18 mouse cellular contexts compared by ENCODE assay signal in the genomic region with DNA sequence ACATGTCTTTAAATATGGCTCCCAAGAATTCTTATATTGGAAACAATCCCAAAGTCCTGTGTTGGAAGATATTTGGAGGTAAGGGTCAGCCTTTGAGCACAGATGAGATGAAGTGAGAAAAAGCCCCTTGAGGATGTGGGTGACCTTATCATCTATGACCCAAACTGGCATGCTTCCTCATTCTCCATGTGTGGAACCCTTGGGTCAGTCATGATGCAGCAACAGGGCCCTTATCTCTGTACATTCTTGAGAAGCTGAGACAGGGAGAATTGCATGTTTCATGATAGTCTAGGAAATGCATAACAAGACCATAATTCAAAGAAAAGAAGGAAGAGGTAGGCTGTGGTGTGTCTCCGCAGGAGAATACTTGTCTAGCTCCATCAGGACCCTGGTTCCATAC.
"Had no signal": no experiment of that assay in that cellular context is flagged by ENCODE, and none has a peak within 500 bp of the region (broad histone marks: within the 10 kb centered on the region; RNA-seq: fewer than 3 reads in every experiment).

No protein-coding gene starts in this region.

- ATAC-seq: intestine, embryonic 16.5 days; lung, postnatal 0 days; midbrain, embryonic 15.5 days had no signal

- H3K4me3 ChIP-seq: kidney, embryonic 15.5 days; limb, embryonic 13.5 days; midbrain, embryonic 15.5 days; neural tube, embryonic 13.5 days had no signal

- H3K4me1 ChIP-seq: midbrain, embryonic 15.5 days had no signal

- H3K9ac ChIP-seq: kidney, embryonic 15.5 days; limb, embryonic 13.5 days; liver, embryonic 14.5 days; midbrain, embryonic 15.5 days; neural tube, embryonic 13.5 days had no signal

- H3K27ac ChIP-seq: kidney, embryonic 15.5 days; limb, embryonic 13.5 days; liver, embryonic 14.5 days; midbrain, embryonic 15.5 days; neural tube, embryonic 13.5 days had no signal

- H3K27me3 ChIP-seq: kidney, embryonic 15.5 days; limb, embryonic 13.5 days; midbrain, embryonic 15.5 days; neural tube, embryonic 13.5 days had no signal

- DNase-seq: kidney, adult 2 months; kidney, postnatal 36 days; layer of hippocampus, adult 9-11 months; layer of hippocampus, postnatal 36 days; lung, adult 2 months; lung, postnatal 36 days; retina, postnatal 1 day; right cerebral cortex, postnatal 4 days; spleen, adult 18-20 months; thymus, adult 18-20 months; thymus, postnatal 14 days had no signal

- H3K9me3 ChIP-seq: kidney, embryonic 15.5 days; limb, embryonic 13.5 days; midbrain, embryonic 15.5 days; neural tube, embryonic 13.5 days had no signal

- H3K4me2 ChIP-seq: kidney, embryonic 15.5 days; limb, embryonic 13.5 days; midbrain, embryonic 15.5 days; neural tube, embryonic 13.5 days had no signal

- H3K36me3 ChIP-seq: kidney, embryonic 15.5 days; limb, embryonic 13.5 days; midbrain, embryonic 15.5 days; neural tube, embryonic 13.5 days had no signal
